Mouse (Mus musculus) kidney, postnatal 25 days (tissue): ENCODE measurements around the gene Jak3.
"Not testable (repeated sequence)": the region's sequence is repeated elsewhere in the genome, so short reads cannot be mapped to it uniquely, and the experiment has no call there.

ENCODE experiments used
- DNase-seq, 2 experiments: peaks; one replicate each; pipeline ENCODE4 v3.0.0; 2021; ENCODE audit warnings: mixed read lengths in 2 of 2

Jak3 gene

DNA sequence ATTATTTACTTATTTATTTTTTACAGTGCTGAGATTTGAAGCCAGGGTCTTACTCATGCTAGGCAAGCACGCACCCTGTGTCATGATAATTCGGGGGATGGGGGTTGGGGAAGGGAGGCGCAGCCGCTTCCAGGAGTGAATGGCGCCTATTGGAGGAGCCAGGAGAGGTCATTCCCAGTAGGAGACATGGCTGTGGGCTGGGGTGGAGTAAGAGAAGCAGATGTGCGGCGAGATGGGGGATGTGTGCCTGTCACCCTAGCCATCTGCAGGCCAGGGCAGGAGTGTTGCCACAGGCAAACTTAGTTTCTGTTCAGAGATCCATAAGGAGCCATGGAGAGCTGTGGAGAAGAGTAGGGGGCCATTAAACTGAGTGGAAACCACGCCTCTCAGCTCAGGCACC is 11.5 kb downstream of the Jak3 start:
- DNase-seq = peak in 1 of 2 experiments; percentile 33

GRCm38 (mm10) chr8:71689028-71689427 is 12.9 kb downstream of the Jak3 start, which contains the start of gene Insl3:
TSS of gene Insl3 (plus strand) at chr8:71689214.
- peak in 1 of 2 experiments; percentile 29 for DNase-seq

GRCm38 (mm10) chr8:71692509-71692908 is 16.4 kb downstream of the Jak3 start:
- DNase-seq = peak in 1 of 2 experiments; percentile 29

DNA sequence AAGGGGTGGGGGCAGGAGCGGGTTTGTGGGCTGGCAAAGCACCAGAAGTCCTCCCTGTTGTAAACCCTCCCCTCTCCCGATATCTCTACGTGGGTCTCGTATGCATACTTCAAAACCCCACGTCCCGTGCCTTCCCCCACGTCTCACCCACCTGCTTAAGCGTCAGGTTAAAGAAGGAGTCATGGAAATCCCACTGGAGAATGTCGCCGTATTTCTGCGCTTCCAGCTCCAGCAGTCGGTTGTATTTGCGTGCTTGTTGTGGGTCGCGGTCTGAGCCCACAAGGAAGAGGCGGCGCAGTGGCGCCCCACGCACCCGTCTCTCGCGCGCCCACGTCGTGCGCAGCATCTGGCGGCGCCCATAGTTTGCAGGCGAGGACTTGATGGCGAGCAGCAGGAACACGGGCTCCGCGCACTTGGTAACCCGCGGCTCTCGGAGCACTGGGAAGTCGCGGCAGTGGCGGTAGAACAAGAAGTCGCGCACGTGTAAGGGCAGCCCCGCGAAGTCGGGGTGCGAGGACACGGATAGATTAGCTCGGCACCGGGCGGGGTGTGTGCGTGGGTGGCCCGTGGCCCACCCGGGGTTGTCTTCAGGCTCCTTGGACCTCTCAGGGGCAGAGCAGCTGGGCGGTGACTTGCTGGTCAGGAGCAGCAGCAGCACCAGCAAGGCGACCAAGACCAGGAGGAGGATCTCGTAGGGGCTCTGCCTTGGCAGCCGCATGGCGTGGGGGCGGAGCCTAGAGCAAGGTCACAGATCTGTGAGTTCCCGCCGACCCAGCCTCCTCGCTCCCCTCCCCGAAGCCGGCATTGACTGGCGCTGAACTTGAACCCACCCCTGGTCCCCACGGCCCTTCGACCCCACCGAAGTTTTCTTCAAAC is 17.3 kb downstream of the Jak3 start:
- peak in 1 of 2 experiments; percentile 51 for DNase-seq

GRCm38 (mm10) chr8:71695456-71695855 is 19.4 kb downstream of the Jak3 start:
- not testable (repeated sequence) for DNase-seq

GRCm38 (mm10) chr8:71700493-71701269 is 24.6 kb downstream of the Jak3 start:
- peak; percentile 59 to 74 for DNase-seq

DNA sequence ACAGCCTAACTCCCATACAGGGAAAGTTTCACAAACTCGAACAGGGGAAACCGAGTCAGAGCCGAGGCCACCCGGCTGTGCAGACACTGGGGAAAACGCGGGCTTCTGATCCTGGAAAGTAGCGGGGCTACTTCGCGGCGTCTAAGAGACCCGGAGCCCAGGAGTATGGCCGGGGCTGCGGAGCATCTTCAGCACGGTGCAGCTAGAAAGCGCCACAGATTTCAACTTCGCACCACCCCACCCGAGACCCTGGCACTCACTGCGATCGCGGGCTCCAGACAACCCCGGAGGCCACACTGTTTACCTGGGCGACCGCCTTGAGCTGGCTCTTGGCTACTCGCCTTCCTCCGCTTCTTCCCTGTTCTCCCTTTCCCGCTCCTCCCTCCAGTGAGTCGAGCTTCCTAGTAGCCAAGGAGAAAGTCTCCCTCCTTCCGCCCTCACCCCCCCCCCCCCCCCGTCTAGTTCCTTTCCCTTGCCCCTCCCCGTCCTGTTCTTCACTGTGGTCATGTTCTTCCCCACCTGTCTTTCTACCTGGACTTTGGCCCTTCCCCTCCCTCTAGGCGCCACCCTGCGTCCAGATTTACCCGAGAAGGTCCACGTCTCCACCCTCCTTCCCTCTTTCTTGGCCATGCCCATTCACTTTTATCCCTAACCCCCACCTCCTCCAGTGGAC is 25.5 kb downstream of the Jak3 start, which contains the start of gene B3gnt3:
Gene B3gnt3 (minus strand): TSS at position 376 of the 673 bp plus-strand sequence.
- DNase-seq = no peak

- no peak for DNase-seq
These were observed 26.0 kb downstream of the Jak3 start for GRCm38 (mm10) chr8:71702087-71702432.

GRCm38 (mm10) chr8:71702923-71703322 is 26.8 kb downstream of the Jak3 start:
- no peak for DNase-seq

- not testable (repeated sequence) for DNase-seq
These were observed 27.3 kb downstream of the Jak3 start for GRCm38 (mm10) chr8:71703400-71703799.

- DNase-seq = peak; percentile 46 to 63
These were observed 31.8 kb downstream of the Jak3 start for GRCm38 (mm10) chr8:71707874-71708273.

- DNase-seq = no peak
These were observed 33.2 kb downstream of the Jak3 start for GRCm38 (mm10) chr8:71709134-71709799.

DNA sequence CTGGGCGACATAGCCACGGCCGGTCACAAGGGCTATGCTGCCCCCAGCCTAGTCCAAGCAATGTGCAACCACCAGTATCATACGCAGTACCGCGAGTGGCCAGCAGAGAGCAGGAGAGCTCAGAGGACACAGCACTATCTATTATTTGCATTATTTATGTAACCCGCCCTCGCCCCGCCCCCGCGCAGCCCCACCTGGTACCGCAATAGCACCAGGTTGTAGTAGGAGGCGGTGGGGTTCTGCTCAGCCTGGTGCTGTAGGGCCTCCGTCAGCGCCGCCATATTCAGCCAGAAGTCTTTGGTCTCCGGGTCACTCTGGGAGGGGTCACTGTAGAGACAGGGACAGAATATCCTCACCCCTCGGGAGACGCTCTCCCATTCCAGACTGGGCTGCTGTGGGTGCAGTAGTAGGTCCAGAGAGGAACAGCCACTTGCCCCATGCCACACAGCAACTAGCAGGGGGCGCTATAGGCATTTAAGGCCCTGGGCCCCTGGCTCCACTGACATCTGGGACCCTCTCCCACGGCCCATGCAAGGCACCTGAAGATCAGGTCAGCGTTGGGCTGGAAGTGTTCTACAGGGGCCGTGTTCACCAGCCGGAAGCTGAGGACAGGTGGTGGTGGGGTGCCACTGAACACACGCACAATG is 33.8 kb downstream of the Jak3 start:
- peak; percentile 81 to 92 for DNase-seq

- no peak for DNase-seq
These were observed 35.5 kb downstream of the Jak3 start for GRCm38 (mm10) chr8:71711574-71711973.

- no peak for DNase-seq
These were observed 39.4 kb downstream of the Jak3 start for GRCm38 (mm10) chr8:71715531-71715930.

DNA sequence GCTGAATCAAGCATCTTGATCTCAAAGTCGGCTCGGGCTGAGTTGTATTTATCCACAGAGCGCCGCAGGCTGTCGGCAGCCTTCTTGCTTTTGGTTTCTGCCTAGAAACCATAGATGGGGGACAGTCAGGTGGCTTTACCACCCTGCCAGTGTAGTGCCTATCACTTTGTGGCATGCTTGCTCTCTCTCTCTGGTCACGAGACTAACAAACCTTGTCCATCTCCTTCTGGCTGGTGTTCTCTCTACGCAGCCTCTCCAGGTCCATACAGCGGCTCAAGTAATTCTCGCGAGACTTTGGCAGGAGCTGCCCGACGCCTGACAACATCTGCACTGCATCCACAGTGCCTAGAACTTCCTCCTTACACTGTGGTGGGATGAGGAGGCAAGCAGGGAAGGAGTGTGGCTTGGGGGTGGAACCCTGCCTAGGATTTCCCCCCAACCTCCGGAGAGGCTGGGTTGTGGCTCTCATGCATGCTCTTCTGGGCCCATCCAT is 40.5 kb downstream of the Jak3 start:
- no peak for DNase-seq

GRCm38 (mm10) chr8:71717096-71717495 is 41.0 kb downstream of the Jak3 start:
- peak in 1 of 2 experiments; percentile 22 for DNase-seq

- DNase-seq = no peak
These were observed 42.2 kb downstream of the Jak3 start for GRCm38 (mm10) chr8:71718252-71718651.

DNA sequence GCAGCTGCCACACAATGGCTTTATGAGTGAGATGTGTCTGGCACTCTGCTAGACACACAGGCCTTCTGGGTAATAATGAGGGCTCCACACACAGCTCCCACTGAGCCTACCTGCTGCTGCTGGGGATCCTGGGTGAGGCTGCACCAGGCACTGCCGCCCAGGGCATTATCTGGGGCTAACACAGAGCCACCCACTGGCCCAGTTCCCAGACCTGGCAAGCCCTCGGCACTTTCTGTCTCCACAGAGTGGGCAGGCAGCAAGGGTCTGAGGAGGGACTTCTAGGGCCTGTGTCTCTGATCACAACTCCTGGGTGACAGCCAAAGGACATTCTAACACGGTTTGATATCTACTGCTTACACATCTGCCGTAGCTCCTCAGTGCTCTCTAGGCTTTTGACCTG is 43.1 kb downstream of the Jak3 start:
- no peak for DNase-seq

DNA sequence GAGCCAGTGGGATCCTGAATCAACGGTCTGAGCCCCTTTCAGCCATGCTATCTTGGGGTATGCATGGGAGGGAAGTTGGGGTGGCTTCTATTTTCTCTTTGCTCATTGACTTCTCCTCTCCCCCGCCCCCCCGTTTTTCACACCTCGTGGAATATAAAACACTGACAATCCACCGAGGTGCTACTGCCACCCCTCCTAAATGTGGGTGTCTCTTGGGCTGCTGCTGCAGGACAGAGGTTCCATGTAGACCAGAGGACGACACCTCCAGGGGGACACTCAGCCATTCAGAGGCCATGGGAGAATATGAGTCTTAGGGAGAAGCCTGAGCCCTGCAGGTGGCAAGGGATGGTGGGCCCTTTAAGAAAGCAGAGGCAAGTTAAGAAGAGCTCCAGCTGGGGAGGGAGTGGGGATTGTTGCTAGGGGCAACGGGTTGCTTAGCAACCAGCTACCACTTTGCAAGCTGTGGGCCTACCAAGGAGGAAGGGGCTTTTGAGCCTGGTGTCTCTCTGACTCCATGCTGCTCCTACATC is 43.9 kb downstream of the Jak3 start:
- no peak for DNase-seq

GRCm38 (mm10) chr8:71723047-71723551 is 47.0 kb downstream of the Jak3 start:
- DNase-seq = no peak
